Mouse (Mus musculus) erythroblast, embryonic 14.5 days (primary cell): ENCODE results near the gene Kif6.

Source experiments
- GATA1 ChIP-seq: IDR thresholded peaks from 2 replicates; pipeline ENCODE4 v1.6.1; 2012; ENCODE audit warnings: low read length, inconsistent platforms, mixed read lengths
- TAL1 ChIP-seq: IDR thresholded peaks from 3 replicates; pipeline ENCODE4 v1.6.1; 2012; ENCODE audit warnings: low read length, inconsistent platforms, mixed read lengths

- TF ChIP-seq TAL1 (no peak), GATA1 (no peak)
These were observed 176.6 kb downstream of the Kif6 start for GRCm38 (mm10) chr17:49791546-49791945.
